Mouse (Mus musculus): Measurements from ENCODE around the gene Adpgk.

Gene Adpgk

DNA sequence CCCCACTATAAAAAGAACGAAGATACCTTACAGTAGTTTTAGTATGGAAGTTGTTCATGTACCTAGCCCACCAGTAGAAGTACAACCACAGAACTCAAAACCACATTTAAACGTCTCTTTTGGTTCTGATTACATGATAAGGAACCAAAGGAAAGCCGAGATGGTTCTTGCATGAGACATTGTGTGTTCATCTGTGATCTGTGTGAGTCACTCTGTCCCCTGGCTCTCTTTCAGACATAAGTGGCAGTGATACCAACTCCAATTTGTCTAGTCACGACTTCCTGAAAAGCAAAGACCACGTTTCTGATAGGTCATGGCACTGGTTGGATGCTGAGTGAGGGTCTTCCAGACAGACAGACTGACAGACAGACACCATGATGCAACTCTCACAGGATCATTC lies 77.9 kb downstream of the Adpgk start:
- in situ Hi-C loops (cut with MboI, MseI), result no loop called here

DNA sequence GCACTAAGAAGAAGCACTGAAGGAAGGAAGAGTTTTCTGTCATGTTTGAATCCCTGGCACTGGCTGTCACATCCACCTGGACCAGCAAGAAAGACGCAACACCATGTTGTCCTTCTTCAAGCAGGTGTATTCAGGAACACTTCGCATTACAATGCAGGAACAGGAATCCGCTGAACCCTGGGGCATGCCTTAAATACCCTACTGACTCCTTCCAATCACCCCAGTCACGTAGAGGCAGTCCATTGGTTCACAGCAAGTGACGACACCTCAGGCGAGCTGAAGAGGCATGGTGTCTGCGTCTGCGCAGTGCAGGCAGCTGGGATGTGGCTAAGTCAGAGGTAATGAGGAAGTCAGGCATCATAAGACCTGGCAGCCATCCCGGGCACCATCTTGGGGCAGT lies 78.3 kb downstream of the Adpgk start:
- in situ Hi-C loops (cut with MboI, MseI), result no loop called here
